Mouse (Mus musculus) left cerebral cortex, adult 2 months (tissue): ENCODE measurements at regions not wholly inside any gene's neighbourhood (a gene's known extent, or its start where the extent isn't known, plus 50 kb on each side); places are given as distances from the start of the nearest gene placed in this dataset.

Source experiments
- DNase-seq, 2 experiments: peaks; one replicate each; pipeline ENCODE4 v3.0.0; 2021 to 2022; ENCODE audit warnings: low spot score in 2 of 2, mixed read lengths in 1 of 2; ENCODE audit errors: extremely low spot score in 1 of 2
- H3K27ac ChIP-seq: fragments of 200-600 bp; 2 replicates; pipeline ENCODE4 v1.8.1; 2022
- H3K4me3 ChIP-seq: fragments of 200-600 bp; 2 replicates; pipeline ENCODE4 v1.8.1; 2022
- CTCF ChIP-seq: fragments of 200-600 bp; IDR thresholded peaks from 2 replicates; pipeline ENCODE4 v1.8.1; 2022; ENCODE audit warnings: antibody characterized with exemption, mild to moderate bottlenecking, moderate library complexity
- intact Hi-C: fragments of 180-260 bp; cut with DNase I; formaldehyde crosslinking; loops from one replicate; pipeline ENCODE4 v1.15.1; 2025

DNA sequence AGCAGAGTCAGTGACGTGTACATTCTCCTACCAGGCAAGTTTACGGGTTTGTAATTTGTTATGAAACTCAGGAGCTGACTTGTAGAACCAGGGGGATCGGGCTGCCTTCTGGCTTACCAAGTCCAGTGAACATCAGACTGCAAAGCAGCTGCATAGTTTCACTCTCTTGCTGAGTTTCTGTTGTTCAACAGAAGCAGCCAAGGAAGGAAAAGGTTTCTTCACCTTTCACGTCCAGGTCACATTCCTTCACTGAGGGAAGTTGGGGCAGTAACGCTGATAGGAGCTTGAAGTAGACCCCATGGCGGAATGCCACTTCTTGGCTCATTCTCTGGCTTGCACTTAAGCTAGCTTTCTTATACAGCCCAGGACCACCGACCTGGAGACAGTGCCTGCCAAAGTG, 77.3 kb upstream of the Spred1 start:
- Histone ChIP-seq H3K27ac (no peak overlapping the region), H3K4me3 (no peak overlapping the region)
- no peak for TF ChIP-seq CTCF
- no peak for DNase-seq
- intact Hi-C loops: no loop called here

- H3K4me3 ChIP-seq: no peak overlapping the region
These were observed 72.9 kb upstream of the Spred1 start for GRCm38 (mm10) chr2:117048290-117048730.

DNA sequence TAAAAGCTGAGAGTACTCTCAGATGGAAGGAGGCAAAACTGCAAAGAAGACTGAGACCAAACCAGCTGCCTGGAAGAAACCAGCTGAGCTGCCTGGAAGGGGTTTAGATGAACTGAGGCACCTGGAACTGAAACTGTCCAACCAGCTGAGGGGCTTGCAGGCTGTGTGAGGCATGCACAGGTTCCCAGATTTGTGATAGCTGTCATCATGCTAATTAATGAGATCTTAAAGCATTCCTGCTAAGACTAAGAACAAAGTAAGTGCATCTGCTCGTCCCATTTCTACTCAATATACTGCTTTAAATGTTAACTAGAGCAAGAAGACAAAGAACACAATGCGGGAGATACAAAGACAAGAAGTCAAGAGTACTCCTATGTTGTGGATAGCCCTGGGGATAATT, 71.1 kb upstream of the Spred1 start:
- no peak for TF ChIP-seq CTCF
- H3K4me3 ChIP-seq: no peak overlapping the region
- DNase-seq: no peak
- H3K27ac ChIP-seq: no peak overlapping the region
- intact Hi-C loops: no loop called here

More at GRCm38 (mm10) chr2:117048290-117048730, 72.9 kb upstream of the Spred1 start:
- DNase-seq: no peak
- no peak overlapping the region for H3K27ac ChIP-seq
- intact Hi-C loops: no loop called here
- TF ChIP-seq CTCF: no peak

DNA sequence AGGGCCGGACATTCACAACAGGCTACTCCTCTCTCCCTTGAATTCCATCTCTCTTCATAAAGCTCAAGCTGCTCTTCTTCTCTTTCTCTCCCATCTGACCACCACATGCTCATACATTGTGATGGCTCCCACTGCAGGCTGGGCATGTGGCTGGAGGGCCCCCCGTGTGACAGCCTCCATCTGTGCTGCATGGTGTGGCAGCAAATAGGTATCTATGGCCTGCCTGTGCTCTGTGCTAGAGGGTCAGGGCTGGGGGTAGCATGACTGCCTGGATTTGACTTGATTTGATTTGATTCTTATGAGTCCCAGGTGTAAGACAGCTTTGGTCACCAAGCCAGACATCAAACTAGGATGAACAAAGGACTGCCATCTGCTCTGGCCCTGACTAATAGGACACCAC, 57.0 kb upstream of the Spred1 start:
- no peak overlapping the region for H3K27ac ChIP-seq

DNA sequence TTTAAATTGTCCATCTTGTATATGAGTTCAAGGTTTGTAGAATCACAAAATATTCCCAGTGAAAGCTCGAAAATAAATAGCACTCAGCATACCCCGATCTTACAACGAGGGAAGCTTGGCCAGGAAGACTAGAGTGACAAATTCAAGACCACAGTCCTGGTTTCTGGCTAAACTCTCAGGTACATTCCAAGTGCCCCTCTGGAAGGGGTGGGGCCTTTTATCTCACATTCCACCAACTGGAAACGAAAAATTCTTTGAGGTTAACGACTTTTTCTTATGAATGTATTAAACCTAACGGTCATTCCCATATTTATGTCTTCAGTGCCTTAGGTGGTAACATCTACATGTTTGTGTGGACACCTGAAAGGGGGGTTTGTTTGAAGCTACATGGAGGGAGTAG, 50.8 kb upstream of the Spred1 start:
- Histone ChIP-seq H3K27ac (no peak overlapping the region), H3K4me3 (no peak overlapping the region)
- no peak for DNase-seq
- no peak for TF ChIP-seq CTCF
- intact Hi-C loops: no loop called here

More for the DNA sequence above, 57.0 kb upstream of the Spred1 start:
- TF ChIP-seq CTCF: no peak
- no peak overlapping the region for H3K4me3 ChIP-seq
- intact Hi-C loops: no loop called here
- no peak for DNase-seq

GRCm38 (mm10) chr2:117071098-117071497, 50.1 kb upstream of the Spred1 start:
- H3K27ac ChIP-seq: no peak overlapping the region
- intact Hi-C loops: no loop called here
- no peak for DNase-seq
- TF ChIP-seq CTCF: no peak
- H3K4me3 ChIP-seq: no peak overlapping the region
